In the genomic region with DNA sequence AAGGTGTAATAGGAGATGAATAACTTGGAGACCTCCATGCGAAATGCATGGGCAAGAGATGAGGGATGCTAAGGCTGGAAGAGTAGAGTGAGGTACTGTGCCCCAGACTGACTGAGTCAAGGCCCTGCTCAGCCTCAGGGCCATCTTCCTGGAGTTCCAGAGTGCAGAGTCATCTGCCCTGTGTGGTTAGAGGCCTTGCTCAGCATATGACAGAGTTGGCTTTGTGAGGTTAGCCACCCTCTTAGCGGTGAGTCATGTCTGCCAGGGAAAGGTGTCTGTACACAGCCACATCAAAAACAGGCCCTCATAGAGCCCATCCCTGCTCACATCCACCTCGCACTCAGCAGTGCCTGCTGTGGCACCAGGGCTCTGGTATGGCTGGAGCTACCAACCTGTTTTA, we compare ENCODE assay signal across 15 mouse cellular contexts.
A peak's percentile ranks its signal among the peaks of the same experiment; 100 is the strongest.
DNase-seq lines count a peak whose midpoint lies in the region; ATAC-seq and TF ChIP-seq lines count a peak whose summit lies in the region.
"Had no signal": no experiment of that assay in that cellular context is flagged by ENCODE, and none has a peak within 500 bp of the region (broad histone marks: within the 10 kb centered on the region; RNA-seq: fewer than 3 reads in every experiment).

No protein-coding gene starts in this region.

- ATAC-seq in heart, embryonic 12.5 days (ENCODE audit: insufficient number of reproducible peaks, low FRiP score), result no peak
- peak; percentile 40 for ATAC-seq in G1E (ENCODE audit: extremely low read depth, insufficient number of reproducible peaks, low FRiP score, poor library complexity, severe bottlenecking)
- ATAC-seq: liver, postnatal 0 days had no signal

- no peak overlapping the region for H3K4me2 ChIP-seq in heart, embryonic 12.5 days
- no peak overlapping the region for H3K4me2 ChIP-seq in myocyte (ENCODE audit: low read depth)
- H3K4me2 ChIP-seq: limb, embryonic 13.5 days had no signal

- peak overlapping the region; percentile 19; the same call in 1 of the 2 replicates for H3K27ac ChIP-seq in heart, embryonic 10.5 days
- no peak overlapping the region for H3K27ac ChIP-seq in heart, embryonic 12.5 days (ENCODE audit: poor library complexity, severe bottlenecking)
- H3K27ac ChIP-seq: heart, adult 2 months; limb, embryonic 13.5 days; macrophage had no signal

- WGBS in heart, embryonic 10.5 days, result 72% methylated on average over 3 of the region's 3 CpGs
- WGBS in heart, embryonic 12.5 days, result 74% methylated on average over 3 of the region's 3 CpGs

- H3K4me1 ChIP-seq in heart, embryonic 10.5 days, result peaks cover 43% of the 10 kb centered on the region
- H3K4me1 ChIP-seq in heart, embryonic 12.5 days (replicated peaks), result peaks cover 34% of the 10 kb centered on the region
- no peaks in the 10 kb centered on the region for H3K4me1 ChIP-seq in G1E (ENCODE audit: insufficient read depth, low read depth, low read length)

- TF ChIP-seq CTCF in G1E (IDR thresholded peaks at IDR 0.05; ENCODE audit: low read depth, low read length), result no peak

- H3K79me2 ChIP-seq in myocyte (ENCODE audit: control insufficient read depth, insufficient read depth), result no peaks in the 10 kb centered on the region

- H3K36me3 ChIP-seq in heart, embryonic 10.5 days, result 0 out of 2 replicates have a peak, but pooled peaks cover 5% of the 10 kb centered on the region
- no peaks in the 10 kb centered on the region for H3K36me3 ChIP-seq in heart, embryonic 12.5 days
- peaks cover 18% of the 10 kb centered on the region for H3K36me3 ChIP-seq in G1E (replicated peaks)
- H3K36me3 ChIP-seq in myocyte (ENCODE audit: control insufficient read depth, insufficient read depth), result no peaks in the 10 kb centered on the region

- H3ac ChIP-seq in myocyte (ENCODE audit: control insufficient read depth, insufficient read length), result no peak overlapping the region

- no peak for TF ChIP-seq POLR2A in myocyte (IDR thresholded peaks at IDR 0.05; ENCODE audit: insufficient read length, low read depth)

- no peak for DNase-seq in heart, embryonic 10.5 days (ENCODE audit: low spot score)
- no peak for DNase-seq in G1E (ENCODE audit: low spot score)
- peak; percentile 58 to 65 for DNase-seq in adrenal gland, postnatal 36 days
- DNase-seq in gastrocnemius, postnatal 25 days, result no peak
- no peak for DNase-seq in cerebellum, postnatal 4 days (ENCODE audit: low spot score in 2 of 2)
- DNase-seq in spleen, postnatal 36 days (ENCODE audit: low spot score in 2 of 2), result no peak
- DNase-seq: heart, adult 2 months; heart, postnatal 36 days; kidney, adult 11 months; kidney, postnatal 4 days; liver, postnatal 0 days had no signal

- H3K4me3 ChIP-seq in heart, embryonic 10.5 days, result no peak overlapping the region
- H3K4me3 ChIP-seq in heart, embryonic 12.5 days, result no peak overlapping the region
- H3K4me3 ChIP-seq in G1E (ENCODE audit: low read depth, low read length) (no peak overlapping the region), myocyte (no peak overlapping the region)
- H3K4me3 ChIP-seq: heart, adult 2 months; limb, embryonic 13.5 days had no signal

- H3K9ac ChIP-seq in heart, embryonic 12.5 days, result no peak overlapping the region
- H3K9ac ChIP-seq: limb, embryonic 13.5 days; liver, postnatal 0 days had no signal

- no peaks in the 10 kb centered on the region for H3K27me3 ChIP-seq in heart, embryonic 10.5 days (ENCODE audit: insufficient read depth, poor library complexity, severe bottlenecking)
- H3K27me3 ChIP-seq in heart, embryonic 12.5 days (replicated peaks), result no peaks in the 10 kb centered on the region
- H3K27me3 ChIP-seq in G1E (ENCODE audit: insufficient read depth, low read length) (no peaks in the 10 kb centered on the region), myocyte (ENCODE audit: control insufficient read depth, insufficient read depth, insufficient read length) (no peaks in the 10 kb centered on the region)

- H3K9me3 ChIP-seq in heart, embryonic 10.5 days, result no peaks in the 10 kb centered on the region
- no peaks in the 10 kb centered on the region for H3K9me3 ChIP-seq in heart, embryonic 12.5 days (replicated peaks)
- no peaks in the 10 kb centered on the region for H3K9me3 ChIP-seq in G1E (replicated peaks)
- H3K9me3 ChIP-seq: limb, embryonic 13.5 days had no signal

TF ChIP-seq in myocyte, 11 proteins besides CTCF, POLR2A, EP300 and RAD21:
- TF ChIP-seq E2F4 (IDR thresholded peaks at IDR 0.05; ENCODE audit: insufficient read depth), result no peak
- TF ChIP-seq CEBPB (IDR thresholded peaks at IDR 0.05; ENCODE audit: insufficient read depth, poor library complexity, severe bottlenecking), result no peak
- TF ChIP-seq MYOD1 (IDR thresholded peaks at IDR 0.05; ENCODE audit: control insufficient read depth in 1 of 3, insufficient read length in 2 of 3, low read depth in 2 of 3), result peak in 1 of 3 experiments; percentile 37
- TF ChIP-seq MAX (IDR thresholded peaks at IDR 0.05; ENCODE audit: low read depth), result no peak
- TF ChIP-seq TCF12 (IDR thresholded peaks at IDR 0.05; ENCODE audit: insufficient read depth, poor library complexity, severe bottlenecking), result peak; percentile 1
- no peak for TF ChIP-seq SRF (IDR thresholded peaks at IDR 0.05; ENCODE audit: control insufficient read depth, insufficient read length, low read depth)
- peak in 1 of 3 experiments; percentile 58 for TF ChIP-seq MYOG (IDR thresholded peaks at IDR 0.05; ENCODE audit: control insufficient read depth in 1 of 3, insufficient read depth in 1 of 3, insufficient read length in 2 of 3, low read depth in 2 of 3)
- no peak for TF ChIP-seq POLR2AphosphoS2 (IDR thresholded peaks at IDR 0.05; ENCODE audit: insufficient read length, low read depth)
- no peak for TF ChIP-seq REST (IDR thresholded peaks at IDR 0.05; ENCODE audit: insufficient read depth, insufficient read length)
- TF ChIP-seq TCF3 (IDR thresholded peaks at IDR 0.05; ENCODE audit: insufficient read length, low read depth), result no peak
- no peak for TF ChIP-seq USF1 (IDR thresholded peaks at IDR 0.05; ENCODE audit: low read depth)

Comparison
In these comparisons a context has a peak if more than half of its experiments do, and no peak if none do; other contexts are left out.
1. DNase-seq: peak in adrenal gland, postnatal 36 days (2 of 2); none in heart, embryonic 10.5 days (single experiment), G1E (single experiment), gastrocnemius, postnatal 25 days (single experiment), cerebellum, postnatal 4 days (0 of 2) and spleen, postnatal 36 days (0 of 2).